Mouse (Mus musculus) frontal cortex, postnatal 36 days (tissue): ENCODE measurements around the gene Adamts7.

Source experiments
- DNase-seq, 2 experiments: peaks; one replicate each; pipeline ENCODE4 v3.0.0; 2022; ENCODE audit warnings: low spot score in 2 of 2

The Adamts7 gene

DNA sequence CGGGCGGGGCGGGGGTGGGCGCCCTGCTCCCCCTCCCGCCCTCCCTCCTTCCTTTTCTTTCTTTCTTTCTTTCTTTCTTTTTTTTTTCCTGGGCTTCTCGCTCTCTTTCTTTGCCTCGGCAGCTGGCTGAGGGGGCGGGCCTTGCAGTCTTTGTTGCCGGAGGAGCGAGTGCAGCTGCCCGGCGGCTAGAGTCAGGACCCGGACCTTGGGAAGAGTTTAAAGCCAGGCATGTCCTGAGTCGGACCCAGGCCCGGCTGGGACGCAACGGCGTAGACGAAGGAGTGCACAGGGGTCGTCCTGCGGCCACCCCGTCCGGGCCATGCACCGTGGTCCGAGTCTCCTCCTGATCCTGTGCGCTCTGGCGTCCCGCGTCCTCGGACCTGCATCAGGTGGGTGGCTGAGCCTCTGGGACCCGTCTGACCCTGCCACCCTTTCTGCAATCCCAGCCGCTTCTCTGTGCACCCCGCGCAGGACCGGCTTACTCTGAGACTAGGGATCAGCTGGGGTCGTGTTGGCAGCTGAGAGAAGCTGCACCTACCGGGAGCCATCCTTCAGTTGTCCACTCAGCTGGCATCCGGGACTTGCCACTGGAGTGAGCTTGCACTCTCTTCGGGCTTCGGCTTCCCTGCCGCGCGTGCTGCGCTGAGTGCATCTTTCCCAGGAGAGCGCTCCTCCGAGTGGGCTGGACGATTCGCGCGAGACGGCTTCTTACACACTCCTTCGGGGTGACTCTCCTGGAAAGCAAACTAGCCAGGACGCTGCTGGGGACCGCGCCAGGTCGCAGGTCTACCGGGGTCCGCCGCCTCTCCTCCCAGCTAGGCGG lies at the start of gene Adamts7:
Gene Adamts7, plus strand, starts transcription at position 144 of the 823 bp plus-strand sequence.
- peak; percentile 33 to 39 for DNase-seq

DNA sequence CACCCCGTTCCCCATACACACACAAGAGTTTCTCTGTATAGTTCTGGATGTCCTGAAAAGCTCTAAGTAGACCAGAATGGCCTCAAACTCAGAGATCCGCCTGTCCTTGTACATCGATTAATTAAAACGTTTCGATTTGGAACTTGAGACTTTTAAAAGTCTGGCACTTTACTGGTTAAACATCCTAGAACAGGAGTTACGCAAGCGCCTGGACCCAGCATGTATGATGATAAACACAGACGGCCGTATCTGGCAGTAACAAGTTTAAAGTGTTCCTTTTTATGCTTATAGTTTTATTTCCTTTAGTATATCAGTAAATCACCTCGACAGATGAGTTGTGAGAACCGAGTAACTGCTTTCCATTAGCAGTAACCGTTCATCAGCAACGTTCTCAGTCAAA lies 49.7 kb upstream of the Adamts7 start:
- no peak for DNase-seq

DNA sequence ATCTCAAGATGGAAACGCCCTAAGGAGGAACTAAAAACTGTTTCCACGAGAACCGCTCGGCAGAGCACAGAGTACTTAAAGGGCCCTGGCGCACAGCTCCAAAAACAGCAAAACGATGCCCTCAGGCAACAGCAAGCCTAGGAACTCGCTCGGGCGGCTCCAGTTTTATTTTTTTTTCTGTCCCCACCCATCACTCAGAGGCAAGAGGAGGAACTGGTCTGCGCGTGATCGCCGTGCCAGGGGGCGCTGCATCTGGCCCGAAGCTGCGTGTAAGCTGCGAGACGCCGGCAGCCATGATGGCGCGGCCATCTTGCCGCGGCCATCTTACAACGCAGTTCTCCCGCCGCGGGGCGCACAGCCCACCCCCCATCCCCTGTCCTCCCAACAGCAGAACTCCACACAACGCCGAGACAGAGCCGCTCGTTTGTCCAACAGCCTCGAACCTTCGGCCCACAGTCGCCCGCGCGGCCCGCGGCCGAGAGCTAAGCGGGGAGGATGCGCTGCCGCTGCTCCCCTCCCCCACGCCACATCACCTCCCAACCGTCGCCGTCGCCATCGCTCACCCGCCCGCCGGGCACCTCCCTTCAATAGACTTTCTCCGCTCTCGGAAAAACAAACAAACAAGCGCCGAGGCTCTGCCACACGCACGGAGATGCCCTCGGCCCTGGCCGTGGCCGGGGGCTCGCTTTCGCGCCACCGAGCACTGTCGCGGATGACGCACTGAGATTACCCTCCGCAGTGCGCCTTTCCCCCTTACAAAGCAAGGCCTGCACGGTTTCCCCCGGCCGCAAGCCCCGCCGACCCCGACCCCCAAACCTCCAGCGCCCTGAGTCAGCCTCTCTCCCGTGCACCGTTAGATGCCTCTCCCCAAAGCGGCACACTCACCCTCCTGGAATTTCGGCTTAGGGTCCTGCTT lies 49.0 kb upstream of the Adamts7 start:
- peak; percentile 90 to 91 for DNase-seq

GRCm38 (mm10) chr9:90114567-90115307 lies 48.1 kb upstream of the Adamts7 start, which contains the start of gene Morf4l1:
TSS of gene Morf4l1 (minus strand) at chr9:90114774.
- DNase-seq = peak; percentile 98 to 99

GRCm38 (mm10) chr9:90115308-90115700 lies 47.6 kb upstream of the Adamts7 start:
- no peak for DNase-seq

- DNase-seq = no peak
Measured at GRCm38 (mm10) chr9:90117234-90117633, 45.6 kb upstream of the Adamts7 start.

GRCm38 (mm10) chr9:90122246-90122740 lies 40.6 kb upstream of the Adamts7 start:
- no peak for DNase-seq

GRCm38 (mm10) chr9:90124156-90124872 lies 38.6 kb upstream of the Adamts7 start:
- no peak for DNase-seq

DNA sequence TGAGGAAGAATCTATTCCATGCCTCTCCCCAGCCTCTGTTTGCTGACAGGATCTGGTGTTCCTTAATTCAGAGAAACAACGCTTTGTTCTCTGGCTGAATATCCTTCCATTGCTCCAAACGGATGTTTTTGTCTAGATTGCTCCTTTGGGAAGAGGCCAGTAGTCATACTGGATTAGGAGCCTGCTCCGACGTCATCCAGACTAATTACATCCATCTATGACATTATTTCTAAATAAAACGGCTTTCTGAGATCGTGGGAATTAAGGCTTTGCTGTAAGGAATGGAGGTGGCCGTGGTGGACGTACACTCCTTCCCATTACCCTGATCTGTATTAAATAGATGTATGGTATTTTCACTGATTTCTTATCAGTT lies 38.0 kb upstream of the Adamts7 start:
- no peak for DNase-seq

- no peak for DNase-seq
Measured at GRCm38 (mm10) chr9:90125416-90126099, 37.3 kb upstream of the Adamts7 start.

DNA sequence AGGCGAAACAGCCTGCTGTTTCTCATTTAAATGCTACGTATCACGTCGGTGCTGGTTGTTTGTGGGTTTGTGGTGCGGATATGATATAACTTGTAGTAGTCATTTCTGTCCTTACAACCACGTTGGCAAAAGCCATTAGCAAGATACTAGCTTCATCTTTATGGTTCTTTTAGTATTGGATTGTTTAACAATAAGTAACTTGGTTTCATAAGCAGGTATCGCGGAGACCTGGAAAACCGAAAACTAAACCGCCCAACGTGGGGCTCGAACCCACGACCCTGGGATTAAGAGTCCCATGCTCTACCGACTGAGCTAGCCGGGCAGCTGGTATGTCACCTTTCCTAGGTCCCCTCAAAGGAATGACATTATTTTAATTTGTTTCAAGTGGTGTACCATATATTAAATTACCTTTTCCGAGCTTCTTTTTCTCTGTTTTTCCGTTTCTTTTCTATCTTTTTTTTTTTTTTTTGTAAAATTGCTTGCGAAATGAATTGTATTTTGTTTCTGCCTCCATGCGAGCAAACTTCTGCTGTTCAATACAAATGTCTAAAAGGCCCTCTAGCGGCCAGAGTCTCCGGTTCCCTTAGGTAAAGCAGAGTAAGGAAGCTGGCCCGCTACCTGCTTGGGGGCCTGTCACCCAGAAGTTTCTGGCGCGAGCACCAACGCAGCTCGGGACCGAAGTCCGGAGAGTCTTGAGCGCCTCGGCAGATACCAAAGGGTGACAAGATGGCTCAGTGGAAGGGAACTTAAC lies 36.4 kb upstream of the Adamts7 start:
- DNase-seq = peak; percentile 77 to 86

- no peak for DNase-seq
Measured at GRCm38 (mm10) chr9:90127146-90127545, 35.7 kb upstream of the Adamts7 start.

DNA sequence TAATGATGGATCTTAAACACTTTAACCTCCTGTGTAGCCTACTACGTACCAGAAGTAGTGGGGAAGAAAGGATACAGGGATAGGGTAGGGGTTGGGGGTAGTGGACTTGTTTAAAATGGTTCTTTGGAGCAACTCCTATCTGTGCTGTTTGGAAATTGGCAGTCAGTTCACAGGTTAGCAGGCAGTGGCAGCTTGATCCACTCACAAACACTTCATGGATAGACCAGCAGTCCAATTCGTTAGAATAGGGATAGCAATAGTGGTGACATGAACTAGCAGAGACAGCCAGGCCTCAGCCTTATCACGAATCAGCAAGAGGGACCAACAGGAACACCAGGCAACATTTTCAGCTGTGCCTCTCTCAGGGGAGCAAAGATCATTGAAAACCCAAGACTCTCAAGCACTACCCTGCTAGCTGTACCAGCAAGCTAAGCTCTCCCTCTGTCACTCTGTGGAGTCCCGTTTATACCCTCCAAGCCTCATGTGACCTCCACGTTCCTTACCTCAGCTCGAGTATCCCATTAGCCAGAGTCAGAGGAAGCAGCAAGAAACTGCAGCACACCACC lies 34.1 kb upstream of the Adamts7 start:
- DNase-seq = no peak

GRCm38 (mm10) chr9:90133562-90134355 lies 29.1 kb upstream of the Adamts7 start:
- DNase-seq = no peak

- no peak for DNase-seq
Measured at GRCm38 (mm10) chr9:90135466-90135865, 27.4 kb upstream of the Adamts7 start.

- no peak for DNase-seq
Measured at GRCm38 (mm10) chr9:90135963-90136677, 26.7 kb upstream of the Adamts7 start.

- DNase-seq = no peak
Measured at GRCm38 (mm10) chr9:90136678-90136965, 26.2 kb upstream of the Adamts7 start.

DNA sequence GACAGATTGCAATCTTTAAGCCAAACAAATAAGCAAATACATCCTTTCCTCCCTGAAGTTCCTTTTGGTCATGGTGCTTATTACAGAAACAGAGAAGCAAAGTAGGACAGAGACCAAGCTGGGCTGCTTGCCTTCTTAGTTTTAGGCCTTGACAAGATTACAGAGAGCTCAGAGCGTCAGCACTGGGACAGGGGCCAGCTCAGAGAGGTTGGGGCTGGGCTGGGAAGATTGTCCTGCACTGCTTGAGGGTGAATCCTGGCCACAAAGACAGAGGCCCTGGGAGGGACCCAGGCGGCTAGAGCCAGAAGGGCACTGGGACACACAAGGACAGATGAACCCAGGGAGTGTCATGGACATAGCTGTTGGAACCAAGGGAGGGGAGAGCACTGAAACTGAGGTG lies 17.1 kb upstream of the Adamts7 start:
- DNase-seq = no peak
